Mouse (Mus musculus) central nervous system, embryonic 11.5 days (tissue): ENCODE results near the gene Rpl10l. TPM values are rescaled to one million over a fixed set of nuclear protein-coding genes. Genes with fewer than 3 reads are reported as not detected.

ENCODE experiments used
- polyA plus RNA-seq: library from polyadenylated mRNA; depleted of rRNA; stranded (reverse); fragments of >200 nt; gene quantifications from 2 replicates; pipeline ENCODE4 v1.2.3, GENCODE M21; 2012; rRNA removed

Rpl10l gene
- not detected in 2 replicates for polyA plus RNA-seq

DNA sequence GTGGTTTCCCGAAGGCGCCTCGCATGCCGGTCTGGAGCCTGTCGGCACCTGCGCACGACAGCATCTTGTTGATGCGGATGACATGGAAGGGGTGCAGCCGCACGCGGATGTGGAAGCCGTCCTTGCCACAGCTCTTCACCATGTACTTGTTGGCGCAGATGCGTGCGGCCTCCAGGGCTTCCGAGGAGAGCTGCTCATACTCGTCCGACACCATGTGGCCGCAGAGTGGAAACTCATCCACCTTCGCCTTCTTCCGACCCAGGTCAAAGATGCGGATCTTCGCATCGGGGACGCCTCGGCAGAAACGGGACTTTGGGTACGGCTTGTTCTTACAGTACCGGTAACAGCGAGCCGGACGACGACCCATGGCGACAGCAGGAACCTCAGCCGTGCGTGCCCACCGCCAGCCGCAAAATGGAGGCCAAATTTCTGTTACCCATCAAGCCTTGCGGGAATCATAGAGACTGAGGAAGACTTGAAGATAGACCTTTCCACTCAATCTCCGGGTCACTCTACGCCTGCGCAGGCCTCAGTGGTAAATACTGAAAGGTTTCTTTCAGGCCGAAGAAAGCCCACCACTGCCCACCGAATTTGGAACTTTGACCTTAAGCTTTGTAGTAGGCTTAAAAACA is at the start of gene Rpl10l:
TSS of gene Rpl10l (minus strand) at position 411 of the 632 bp plus-strand sequence.

